In genomic region chr13:112511261-112511660, GRCm38 (mm10) we compare ENCODE assay signal across 12 mouse cellular contexts. TPM values are rescaled to one million over a fixed set of nuclear protein-coding genes. Genes with fewer than 3 reads are reported as not detected.
A peak's percentile ranks its signal among the peaks of the same experiment; 100 is the strongest.
DNase-seq lines count a peak whose midpoint lies in the region; ATAC-seq and TF ChIP-seq lines count a peak whose summit lies in the region.
"Had no signal": no experiment of that assay in that cellular context is flagged by ENCODE, and none has a peak within 500 bp of the region (broad histone marks: within the 10 kb centered on the region; RNA-seq: fewer than 3 reads in every experiment).

No protein-coding gene starts in this region.

- ATAC-seq in hindbrain, embryonic 11.5 days (ENCODE audit: low FRiP score), result no peak
- ATAC-seq: forebrain, embryonic 13.5 days had no signal

- peaks cover 8% of the 10 kb centered on the region; the same call in 1 of the 2 replicates for H3K4me1 ChIP-seq in heart, embryonic 10.5 days
- H3K4me1 ChIP-seq in ES-E14 (ENCODE audit: control insufficient read depth in 2 of 2, insufficient read depth in 2 of 2, low read length in 2 of 2, poor library complexity in 1 of 2), result no peaks in the 10 kb centered on the region
- H3K4me1 ChIP-seq in hindbrain, embryonic 11.5 days (replicated peaks; ENCODE audit: control insufficient read depth, insufficient read depth, low read length), result no peaks in the 10 kb centered on the region
- H3K4me1 ChIP-seq: forebrain, embryonic 13.5 days; midbrain, embryonic 10.5 days had no signal

- no peaks in the 10 kb centered on the region for H3K9me3 ChIP-seq in heart, embryonic 10.5 days
- no peaks in the 10 kb centered on the region for H3K9me3 ChIP-seq in ES-E14 (ENCODE audit: control insufficient read depth, insufficient read depth, low read depth, low read length)
- H3K9me3 ChIP-seq in hindbrain, embryonic 11.5 days (ENCODE audit: control insufficient read depth, low read length), result no peaks in the 10 kb centered on the region
- H3K9me3 ChIP-seq: forebrain, embryonic 13.5 days; limb, embryonic 13.5 days; midbrain, embryonic 10.5 days had no signal

- H3K27ac ChIP-seq in heart, embryonic 10.5 days, result no peak overlapping the region
- H3K27ac ChIP-seq in ES-E14 (ENCODE audit: insufficient read depth, low read depth, low read length, poor library complexity, severe bottlenecking), result no peak overlapping the region
- H3K27ac ChIP-seq in hindbrain, embryonic 11.5 days (ENCODE audit: low read depth, low read length), result no peak overlapping the region
- H3K27ac ChIP-seq: forebrain, embryonic 13.5 days; hindbrain, embryonic 14.5 days; limb, embryonic 13.5 days; midbrain, embryonic 10.5 days had no signal

- H3K27me3 ChIP-seq in heart, embryonic 10.5 days (ENCODE audit: insufficient read depth, poor library complexity, severe bottlenecking), result no peaks in the 10 kb centered on the region
- peaks cover 2% of the 10 kb centered on the region; the same call in 1 of the 2 replicates for H3K27me3 ChIP-seq in hindbrain, embryonic 11.5 days (ENCODE audit: control insufficient read depth, insufficient read depth, low read length)
- H3K27me3 ChIP-seq: forebrain, embryonic 13.5 days; limb, embryonic 13.5 days had no signal

- peaks cover 17% of the 10 kb centered on the region for H3K36me3 ChIP-seq in heart, embryonic 10.5 days
- peaks cover 13% of the 10 kb centered on the region for H3K36me3 ChIP-seq in ES-E14 (ENCODE audit: control insufficient read depth, insufficient read depth, low read length, poor library complexity, severe bottlenecking)
- H3K36me3 ChIP-seq in hindbrain, embryonic 11.5 days (ENCODE audit: control insufficient read depth, insufficient read depth, low read length), result no peaks in the 10 kb centered on the region

- in situ Hi-C loops in ES-E14 (cut with MboI; ENCODE audit: low sequenced_read_pairs in 2 of 2, unreplicated experiment in 2 of 2), result no loop called here

- 80% methylated on average over 11 of the region's 11 CpGs for WGBS in heart, embryonic 10.5 days
- WGBS in hindbrain, embryonic 11.5 days, result 88% methylated on average over 11 of the region's 11 CpGs

- H3K4me2 ChIP-seq in hindbrain, embryonic 11.5 days (replicated peaks; ENCODE audit: low read depth, low read length), result no peak overlapping the region
- H3K4me2 ChIP-seq: forebrain, embryonic 13.5 days; hindbrain, embryonic 14.5 days; limb, embryonic 13.5 days had no signal

- peak overlapping the region; percentile 31 for H3K9ac ChIP-seq in ES-E14 (ENCODE audit: insufficient read depth, low read depth, low read length, poor library complexity, severe bottlenecking)
- H3K9ac ChIP-seq in hindbrain, embryonic 11.5 days (ENCODE audit: low read depth, low read length), result no peak overlapping the region
- H3K9ac ChIP-seq: forebrain, embryonic 13.5 days; hindbrain, embryonic 14.5 days; limb, embryonic 13.5 days had no signal

- peak; percentile 8 to 38 for DNase-seq in heart, adult 18-20 months
- no peak for DNase-seq in heart, embryonic 10.5 days (ENCODE audit: low spot score)
- peak; percentile 16 to 37 for DNase-seq in lung, adult 18-20 months
- DNase-seq in lung, postnatal 25 days (ENCODE audit: low spot score), result no peak
- no peak for DNase-seq in ES-E14 (ENCODE audit: low read depth, low spot score)
- DNase-seq in kidney, postnatal 10 days, result peak; percentile 61
- DNase-seq in hindbrain, embryonic 11.5 days (ENCODE audit: low spot score), result no peak
- no peak for DNase-seq in neural tube, embryonic 10.5 days (ENCODE audit: extremely low spot score, low spot score)

- no peak overlapping the region for H3K4me3 ChIP-seq in heart, embryonic 10.5 days
- peak overlapping the region in 1 of 2 experiments; percentile 23; a peak in 1 of 4 replicates for H3K4me3 ChIP-seq in ES-E14 (ENCODE audit: insufficient read depth in 1 of 2, low read depth in 1 of 2, low read length in 2 of 2, poor library complexity in 1 of 2, severe bottlenecking in 1 of 2)
- H3K4me3 ChIP-seq in hindbrain, embryonic 11.5 days (ENCODE audit: low read depth, low read length), result no peak overlapping the region
- H3K4me3 ChIP-seq: forebrain, embryonic 13.5 days; limb, embryonic 13.5 days; midbrain, embryonic 10.5 days had no signal

TF ChIP-seq in ES-E14, 5 proteins besides CTCF, POLR2A, EP300 and RAD21:
- no peak for TF ChIP-seq CHD2 (IDR thresholded peaks at IDR 0.05; ENCODE audit: low read depth, low read length)

RNA-seq across cellular contexts. Expression of gene Il6st, which starts 47.4 kb away (rescaled TPM):
- total RNA-seq in heart, adult 18-20 months (2021), result 100 to 1,000 TPM; 212 to 240 TPM
- 32.3 and 55.6 TPM in 2 replicates for polyA plus RNA-seq in heart, embryonic 10.5 days (2016; fragmentation: Nextera tagmentation; extraction: Ambion mirVana)
- 55.2 and 89.2 TPM in 2 replicates for total RNA-seq in ES-E14 (2012; rRNA removed)
- 27.0 and 28.4 TPM in 2 replicates for polyA plus RNA-seq in hindbrain, embryonic 11.5 days (2014; fragmentation: Nextera tagmentation; extraction: Ambion mirVana)

Comparison
In these comparisons a context has a peak if more than half of its experiments do, and no peak if none do; other contexts are left out.
1. DNase-seq: peak in heart, adult 18-20 months (2 of 2), lung, adult 18-20 months (2 of 2) and kidney, postnatal 10 days (single experiment); none in heart, embryonic 10.5 days (single experiment), lung, postnatal 25 days (single experiment), ES-E14 (single experiment), hindbrain, embryonic 11.5 days (single experiment) and neural tube, embryonic 10.5 days (single experiment).